Mouse (Mus musculus) spleen, adult 12 weeks (tissue): ENCODE results near the gene Pik3r5.
A peak's percentile ranks its signal among the peaks of the same experiment; 100 is the strongest.

Source experiments
- DNase-seq: peaks from one replicate; pipeline ENCODE4 v3.0.0; 2022; ENCODE audit warnings: low spot score

Pik3r5 gene

GRCm38 (mm10) chr11:68485206-68485942, 53.5 kb downstream of the Pik3r5 start:
- DNase-seq = no peak

- no peak for DNase-seq
These were observed 54.2 kb downstream of the Pik3r5 start for GRCm38 (mm10) chr11:68486093-68486492.

GRCm38 (mm10) chr11:68487720-68488119, 55.8 kb downstream of the Pik3r5 start:
- no peak for DNase-seq

GRCm38 (mm10) chr11:68488256-68488824, 56.4 kb downstream of the Pik3r5 start:
- no peak for DNase-seq

- no peak for DNase-seq
These were observed 57.3 kb downstream of the Pik3r5 start for GRCm38 (mm10) chr11:68489236-68489635.

GRCm38 (mm10) chr11:68492592-68492991, 60.7 kb downstream of the Pik3r5 start:
- DNase-seq = no peak

- no peak for DNase-seq
These were observed 61.8 kb downstream of the Pik3r5 start for GRCm38 (mm10) chr11:68493760-68494159.

- DNase-seq = no peak
These were observed 65.2 kb downstream of the Pik3r5 start for GRCm38 (mm10) chr11:68497081-68497480.

GRCm38 (mm10) chr11:68498517-68498916, 66.6 kb downstream of the Pik3r5 start:
- DNase-seq = peak; percentile 57

- no peak for DNase-seq
These were observed 67.2 kb downstream of the Pik3r5 start for GRCm38 (mm10) chr11:68498999-68499699.

GRCm38 (mm10) chr11:68500949-68501350, 69.0 kb downstream of the Pik3r5 start:
- no peak for DNase-seq

- DNase-seq = no peak
These were observed 70.5 kb downstream of the Pik3r5 start for GRCm38 (mm10) chr11:68502408-68502807.

- no peak for DNase-seq
These were observed 71.1 kb downstream of the Pik3r5 start, which contains the start of gene Pik3r6 for GRCm38 (mm10) chr11:68502902-68503629. Pik3r6 (plus strand) TSS chr11:68503019.

GRCm38 (mm10) chr11:68504913-68505312, 73.0 kb downstream of the Pik3r5 start:
- no peak for DNase-seq

- DNase-seq = no peak
These were observed 75.3 kb downstream of the Pik3r5 start for GRCm38 (mm10) chr11:68507246-68507645.

- DNase-seq = no peak
These were observed 76.7 kb downstream of the Pik3r5 start for GRCm38 (mm10) chr11:68508619-68509018.

- no peak for DNase-seq
These were observed 77.3 kb downstream of the Pik3r5 start for GRCm38 (mm10) chr11:68509194-68509593.

GRCm38 (mm10) chr11:68513969-68514368, 82.0 kb downstream of the Pik3r5 start:
- DNase-seq = no peak

GRCm38 (mm10) chr11:68519362-68519761, 87.4 kb downstream of the Pik3r5 start:
- no peak for DNase-seq

GRCm38 (mm10) chr11:68519815-68520214, 87.9 kb downstream of the Pik3r5 start:
- no peak for DNase-seq

GRCm38 (mm10) chr11:68520439-68520838, 88.5 kb downstream of the Pik3r5 start:
- no peak for DNase-seq

GRCm38 (mm10) chr11:68521352-68521751, 89.4 kb downstream of the Pik3r5 start:
- DNase-seq = no peak
